Mouse (Mus musculus) hindbrain, postnatal 0 days (tissue): ENCODE data around the gene Cox7a2l. TPM values are rescaled to one million over a fixed set of nuclear protein-coding genes. Genes with fewer than 3 reads are reported as not detected.

Source experiments
- ATAC-seq: fragments of 200-750 bp; cut with Nextera tagmentation; 2 replicates; pipeline ENCODE4 v1.8.0; 2017; ENCODE audit warnings: mild to moderate bottlenecking, moderate TSS enrichment, moderate library complexity
- DNase-seq: peaks from one replicate; pipeline ENCODE4 v3.0.0-alpha.2; 2015; ENCODE audit warnings: low spot score
- H3K27ac ChIP-seq: fragments of 300-500 bp; sonication (generic); 2 replicates; pipeline ENCODE4 v1.5.1; 2014; ENCODE audit warnings: mild to moderate bottlenecking
- H3K27me3 ChIP-seq: fragments of 300-500 bp; sonication (generic); 2 replicates; pipeline ENCODE4 v1.6.1; 2014; ENCODE audit warnings: low read length, mixed read lengths; ENCODE audit not compliant: insufficient read depth
- H3K36me3 ChIP-seq: fragments of 300-500 bp; sonication (generic); 2 replicates; pipeline ENCODE4 v1.6.1; 2014; ENCODE audit warnings: low read length, mixed read lengths; ENCODE audit not compliant: insufficient read depth
- H3K4me1 ChIP-seq: fragments of 300-500 bp; sonication (generic); 2 replicates; pipeline ENCODE4 v1.6.1; 2014; ENCODE audit warnings: antibody characterized with exemption, low read length, mixed read lengths; ENCODE audit not compliant: insufficient read depth
- H3K4me2 ChIP-seq: fragments of 300-500 bp; sonication (generic); 2 replicates; pipeline ENCODE4 v1.6.1; 2014; ENCODE audit warnings: low read depth, mild to moderate bottlenecking, low read length, moderate library complexity, mixed read lengths
- H3K4me3 ChIP-seq: fragments of 300-500 bp; sonication (generic); 2 replicates; pipeline ENCODE4 v1.5.1; 2014; ENCODE audit warnings: low read length
- H3K9ac ChIP-seq: fragments of 300-500 bp; sonication (generic); replicated peaks from 2 replicates; pipeline ENCODE4 v1.6.1; 2014; ENCODE audit warnings: mild to moderate bottlenecking, low read length, moderate library complexity, mixed read lengths
- H3K9me3 ChIP-seq: fragments of 300-500 bp; sonication (generic); 2 replicates; pipeline ENCODE4 v1.6.1; 2016; ENCODE audit warnings: low read length, mixed read lengths
- CTCF ChIP-seq: IDR thresholded peaks from 2 replicates; pipeline ENCODE4 v1.5.1; 2016; ENCODE audit warnings: antibody characterized with exemption, control low read depth, low read depth
- WGBS: fragments of 180-500 bp; shearing (Covaris S2); extraction: QIAGEN DNeasy Blood & Tissue Kit; methylation state at CpG from one replicate; pipeline ENCODE4 v1.1.7; 2014; 5-methylcytosine and 5-hydroxymethylcytosine counted together
- polyA plus RNA-seq: library from polyadenylated mRNA; unstranded; fragments of >200 nt; fragmentation: Nextera tagmentation; extraction: Ambion mirVana; gene quantifications from 2 replicates; pipeline ENCODE4 v1.2.1, GENCODE M21; 2015
- total RNA-seq: library from RNA; depleted of rRNA; stranded (reverse); fragments of >200 nt; gene quantifications from 2 replicates; pipeline ENCODE4 v1.2.3, GENCODE M21; 2014

The Cox7a2l gene
- total and polyA plus RNA-seq, 2 experiments from 2014 or later: 235 to 356 TPM

- Histone ChIP-seq H3K4me1 (peaks cover 15% of the 10 kb centered on the region; the same call in 1 of the 2 replicates), H3K9me3 (no peaks in the 10 kb centered on the region), H3K9ac (peak overlapping the region; percentile 89), H3K27ac (peak overlapping the region; percentile 80), H3K36me3 (no peaks in the 10 kb centered on the region), H3K4me2 (peak overlapping the region; percentile 86), H3K4me3 (peak overlapping the region; percentile 90), H3K27me3 (no peaks in the 10 kb centered on the region)
- under 1% methylated on average over 33 of the region's 33 CpGs for WGBS
- ATAC-seq: peak; percentile 99
- TF ChIP-seq CTCF: peak; percentile 31; the same call in 1 of the 2 replicates
- DNase-seq: peak; percentile 96
Measured at GRCm38 (mm10) chr17:83514213-83514701, 2.9 kb downstream of the Cox7a2l start.

GRCm38 (mm10) chr17:83513655-83514212, 3.4 kb downstream of the Cox7a2l start:
- DNase-seq: peak; percentile 7
- TF ChIP-seq CTCF: 0 out of 2 replicates have a peak, but pooled peaks have one; percentile 16
- WGBS: 2% methylated on average over 24 of the region's 24 CpGs
- peaks cover 15% of the 10 kb centered on the region; the same call in 1 of the 2 replicates for H3K4me1 ChIP-seq
- peak overlapping the region; percentile 80 for H3K27ac ChIP-seq
- no peaks in the 10 kb centered on the region for H3K36me3 ChIP-seq
- H3K4me2 ChIP-seq: peak overlapping the region; percentile 86
- no peaks in the 10 kb centered on the region for H3K27me3 ChIP-seq
- ATAC-seq: peak; percentile 64
- peak overlapping the region; percentile 90 for H3K4me3 ChIP-seq
- peak overlapping the region; percentile 89 for H3K9ac ChIP-seq
- H3K9me3 ChIP-seq: no peaks in the 10 kb centered on the region

DNA sequence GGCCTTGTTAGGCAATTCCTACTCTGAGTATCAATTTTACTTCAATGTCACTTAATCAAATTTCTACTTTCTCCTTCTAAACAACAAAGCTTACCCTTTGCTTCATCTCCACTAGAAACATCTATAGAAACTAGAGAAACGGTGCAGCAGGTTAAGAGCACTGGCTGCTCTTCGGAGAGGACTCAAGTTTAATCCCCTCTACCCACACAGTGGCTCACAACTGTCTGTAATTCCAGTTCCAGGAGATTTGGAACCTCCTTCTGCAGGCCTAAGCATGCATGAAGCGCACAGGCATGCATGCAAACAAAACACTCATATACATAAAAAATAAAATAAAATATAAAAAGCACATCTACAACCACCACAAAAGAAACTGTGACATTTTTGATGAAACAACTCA, 5.0 kb downstream of the Cox7a2l start:
- Histone ChIP-seq H3K27me3 (no peaks in the 10 kb centered on the region), H3K4me3 (no peak overlapping the region), H3K36me3 (no peaks in the 10 kb centered on the region), H3K27ac (no peak overlapping the region), H3K9me3 (no peaks in the 10 kb centered on the region), H3K9ac (no peak overlapping the region), H3K4me2 (no peak overlapping the region), H3K4me1 (peaks cover 15% of the 10 kb centered on the region; the same call in 1 of the 2 replicates)
- TF ChIP-seq CTCF: no peak
- DNase-seq (no peak), ATAC-seq (no peak)
- WGBS: 86% methylated on average over 3 of the region's 3 CpGs

- DNase-seq: no peak
- Histone ChIP-seq H3K4me3 (no peak overlapping the region), H3K9me3 (no peaks in the 10 kb centered on the region), H3K27ac (no peak overlapping the region), H3K36me3 (peaks cover 22% of the 10 kb centered on the region), H3K4me1 (no peaks in the 10 kb centered on the region), H3K9ac (no peak overlapping the region), H3K4me2 (no peak overlapping the region), H3K27me3 (no peaks in the 10 kb centered on the region)
- no peak for TF ChIP-seq CTCF
- 92% methylated on average over 2 of the region's 2 CpGs for WGBS
- ATAC-seq: no peak
Measured at GRCm38 (mm10) chr17:83503693-83504092, 13.4 kb downstream of the Cox7a2l start.

DNA sequence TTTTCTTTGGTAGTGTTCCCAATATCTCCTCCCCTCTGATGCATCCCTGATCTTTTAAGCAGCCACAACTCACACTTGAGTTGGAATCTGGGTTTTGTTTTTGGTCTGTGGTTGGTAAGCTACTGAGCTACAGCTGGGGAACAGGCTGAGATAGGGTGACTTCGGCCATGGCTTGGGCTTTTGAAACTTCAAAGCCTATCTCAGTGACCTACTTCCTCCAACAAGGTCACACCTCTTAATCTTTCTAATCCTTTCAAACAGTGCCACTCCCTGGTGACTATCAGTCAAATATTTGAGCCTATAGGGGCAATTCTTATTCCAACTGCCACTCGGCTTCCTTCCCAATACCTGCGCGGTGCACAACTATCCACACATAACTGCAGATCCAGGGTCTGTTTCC, 17.4 kb downstream of the Cox7a2l start:
- Histone ChIP-seq H3K9me3 (no peaks in the 10 kb centered on the region), H3K36me3 (peaks cover 34% of the 10 kb centered on the region), H3K4me2 (no peak overlapping the region), H3K4me1 (no peaks in the 10 kb centered on the region), H3K27ac (no peak overlapping the region), H3K4me3 (no peak overlapping the region), H3K9ac (no peak overlapping the region), H3K27me3 (no peaks in the 10 kb centered on the region)
- no peak for DNase-seq
- ATAC-seq: no peak
- WGBS: 95% methylated on average over 4 of the region's 4 CpGs
- TF ChIP-seq CTCF: no peak

- ATAC-seq (no peak), DNase-seq (no peak)
- Histone ChIP-seq H3K4me1 (no peaks in the 10 kb centered on the region), H3K27ac (no peak overlapping the region), H3K4me2 (no peak overlapping the region), H3K36me3 (peaks cover 34% of the 10 kb centered on the region), H3K4me3 (no peak overlapping the region), H3K9me3 (no peaks in the 10 kb centered on the region), H3K27me3 (no peaks in the 10 kb centered on the region), H3K9ac (no peak overlapping the region)
- WGBS: 95% methylated on average over 5 of the region's 5 CpGs
- no peak for TF ChIP-seq CTCF
Measured at GRCm38 (mm10) chr17:83498889-83499288, 18.2 kb downstream of the Cox7a2l start.

DNA sequence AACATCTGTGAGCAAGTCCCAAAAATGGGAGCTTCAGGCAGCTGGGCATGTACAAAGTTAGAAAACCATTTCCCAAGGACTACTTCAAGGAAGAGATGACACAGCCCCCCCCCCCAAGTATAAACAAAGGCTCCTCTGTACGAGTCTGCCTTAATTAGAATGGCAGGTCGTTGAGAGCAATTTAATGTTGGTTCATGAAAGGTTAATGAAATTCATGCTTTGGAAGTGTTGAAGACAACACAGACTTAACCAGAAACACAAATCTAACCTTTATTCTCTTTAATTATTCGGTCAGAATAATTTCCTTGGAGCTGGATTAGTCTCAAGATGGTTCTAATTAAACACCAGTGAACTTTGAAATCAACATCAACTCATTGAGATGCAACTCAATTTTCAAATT, 29.4 kb downstream of the Cox7a2l start:
- ATAC-seq (no peak), DNase-seq (no peak)
- Histone ChIP-seq H3K4me1 (no peaks in the 10 kb centered on the region), H3K9me3 (no peaks in the 10 kb centered on the region), H3K27me3 (no peaks in the 10 kb centered on the region), H3K36me3 (no peaks in the 10 kb centered on the region), H3K27ac (no peak overlapping the region), H3K9ac (no peak overlapping the region), H3K4me3 (no peak overlapping the region), H3K4me2 (no peak overlapping the region)
- no peak for TF ChIP-seq CTCF
- 42% methylated on average over 3 of the region's 3 CpGs for WGBS
